ENCODE assay signal across 19 mouse cellular contexts in the genomic region with DNA sequence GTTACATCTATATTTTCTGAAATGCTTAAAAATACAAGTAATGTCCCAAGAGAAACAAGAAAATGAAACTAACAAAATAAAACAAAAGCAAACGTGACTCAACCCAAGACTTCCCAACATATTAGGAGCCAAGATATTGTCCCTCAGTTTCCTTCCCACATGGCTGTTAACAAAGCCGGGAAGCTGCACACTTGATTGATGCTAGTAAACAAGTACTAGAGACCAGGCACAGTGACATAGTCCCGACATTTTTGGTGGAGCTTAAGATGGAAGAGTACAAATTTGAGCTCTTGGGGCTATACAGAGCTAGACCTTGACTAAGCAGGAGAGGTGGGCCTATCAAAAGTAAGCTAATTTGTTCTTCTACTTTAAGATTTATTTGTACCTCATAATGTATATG. TPM values are rescaled to one million over a fixed set of nuclear protein-coding genes. Genes with fewer than 3 reads are reported as not detected.
DNase-seq lines count a peak whose midpoint lies in the region; TF ChIP-seq lines count a peak whose summit lies in the region.
"Had no signal": no experiment of that assay in that cellular context is flagged by ENCODE, and none has a peak within 500 bp of the region (broad histone marks: within the 10 kb centered on the region; RNA-seq: fewer than 3 reads in every experiment).

No protein-coding gene starts in this region.

- TF ChIP-seq CTCF in kidney, adult 2 months (conservative IDR thresholded peaks at IDR 0.05; ENCODE audit: insufficient read depth, insufficient read length, low read depth, low read length), result no peak
- no peak for TF ChIP-seq CTCF in layer of hippocampus, adult 2 months (conservative IDR thresholded peaks at IDR 0.05)

- no peak for TF ChIP-seq POLR2A in kidney, adult 2 months (IDR thresholded peaks at IDR 0.05; ENCODE audit: low read depth, low read length)

- peak; percentile 58 for DNase-seq in heart, adult 8-10 months (ENCODE audit: low spot score)
- DNase-seq in heart, embryonic 10.5 days (ENCODE audit: low spot score), result no peak
- DNase-seq in kidney, adult 2 months, result peak; percentile 57
- no peak for DNase-seq in kidney, postnatal 10 days
- DNase-seq in layer of hippocampus, adult 2 months (ENCODE audit: low spot score in 2 of 2), result no peak
- DNase-seq in layer of hippocampus, adult 11-12 months (ENCODE audit: low spot score), result no peak
- DNase-seq in B cell, adult 2 months, result no peak
- DNase-seq: adrenal gland, adult 8-10 months; adrenal gland, postnatal 36 days; cerebellum, adult 11 months; cerebellum, adult 8-10 months; cerebellum, postnatal 14 days; embryo, embryonic 11 days had no signal

- no peak overlapping the region for H3K27ac ChIP-seq in heart, embryonic 10.5 days
- peak overlapping the region; percentile 77; the same call in 1 of the 2 replicates for H3K27ac ChIP-seq in kidney, adult 2 months (ENCODE audit: insufficient read depth, low read depth, low read length)
- peak overlapping the region; percentile 15; the same call in 1 of the 2 replicates for H3K27ac ChIP-seq in layer of hippocampus, adult 2 months
- H3K27ac ChIP-seq: embryonic facial prominence, embryonic 15.5 days; forebrain, embryonic 10.5 days; hindbrain, embryonic 12.5 days had no signal

- H3K9me3 ChIP-seq in heart, embryonic 10.5 days, result no peaks in the 10 kb centered on the region
- H3K9me3 ChIP-seq: embryonic facial prominence, embryonic 15.5 days; forebrain, embryonic 10.5 days; G1E; heart, embryonic 12.5 days; hindbrain, embryonic 12.5 days had no signal

- H3K4me1 ChIP-seq in heart, embryonic 10.5 days, result no peaks in the 10 kb centered on the region; the same call in 1 of the 2 replicates
- no peaks in the 10 kb centered on the region for H3K4me1 ChIP-seq in kidney, adult 2 months (ENCODE audit: control insufficient read depth, insufficient read depth, low read length)
- H3K4me1 ChIP-seq: embryonic facial prominence, embryonic 15.5 days; forebrain, embryonic 10.5 days; hindbrain, embryonic 12.5 days had no signal

- H3K4me3 ChIP-seq in heart, embryonic 10.5 days, result no peak overlapping the region
- H3K4me3 ChIP-seq in kidney, adult 2 months (ENCODE audit: insufficient read depth, low read depth, low read length), result no peak overlapping the region
- no peak overlapping the region for H3K4me3 ChIP-seq in layer of hippocampus, adult 2 months
- H3K4me3 ChIP-seq: embryonic facial prominence, embryonic 15.5 days; erythroblast, embryonic 14.5 days; forebrain, embryonic 10.5 days; heart, embryonic 12.5 days; hindbrain, embryonic 12.5 days had no signal

- no peaks in the 10 kb centered on the region for H3K27me3 ChIP-seq in heart, embryonic 10.5 days (ENCODE audit: insufficient read depth, poor library complexity, severe bottlenecking)
- H3K27me3 ChIP-seq in kidney, adult 2 months (replicated peaks; ENCODE audit: control insufficient read depth, insufficient read depth, low read length), result no peaks in the 10 kb centered on the region
- H3K27me3 ChIP-seq: embryonic facial prominence, embryonic 15.5 days; heart, embryonic 12.5 days; hindbrain, embryonic 12.5 days had no signal

- 0 out of 2 replicates have a peak, but pooled peaks cover 10% of the 10 kb centered on the region for H3K36me3 ChIP-seq in heart, embryonic 10.5 days
- no peaks in the 10 kb centered on the region for H3K36me3 ChIP-seq in kidney, adult 2 months (ENCODE audit: control insufficient read depth, insufficient read depth, low read length)
- H3K36me3 ChIP-seq: hindbrain, embryonic 12.5 days had no signal

- WGBS in heart, embryonic 10.5 days, result 88% methylated on average over 3 of the region's 3 CpGs
- 66% methylated on average over 3 of the region's 3 CpGs for WGBS in kidney, adult 2 months

RNA-seq across cellular contexts. Expression of a gene that starts 23.9 kb away (rescaled TPM):
- total RNA-seq in heart, adult 8-10 months (2022), result 10 to 100 TPM; 53.9 to 64.4 (median 58.9) TPM
- polyA plus RNA-seq in heart, embryonic 10.5 days (2016; fragmentation: Nextera tagmentation; extraction: Ambion mirVana), result 13.2 and 13.9 TPM in 2 replicates
- 20.2 and 24.3 TPM in 2 replicates for polyA plus RNA-seq in kidney, adult 2 months (2012; rRNA removed)
- 100 to 1,000 TPM; 127 to 135 TPM for total RNA-seq in layer of hippocampus, adult 2 months (2021)

RNA-seq across cellular contexts. Expression of a gene that starts 39.0 kb away (rescaled TPM):
- 10 to 100 TPM; 19.1 to 30.5 (median 25.2) TPM for total RNA-seq in heart, adult 8-10 months (2022)
- polyA plus RNA-seq in heart, embryonic 10.5 days (2016; fragmentation: Nextera tagmentation; extraction: Ambion mirVana), result 35.2 and 38.7 TPM in 2 replicates
- 11.3 and 15.1 TPM in 2 replicates for polyA plus RNA-seq in kidney, adult 2 months (2012; rRNA removed)
- 10 to 100 TPM; 65.2 to 72.3 TPM for total RNA-seq in layer of hippocampus, adult 2 months (2021)

Comparison
In these comparisons a context has a peak if more than half of its experiments do, and no peak if none do; other contexts are left out.
1. DNase-seq: peak in heart, adult 8-10 months (single experiment) and kidney, adult 2 months (single experiment); none in heart, embryonic 10.5 days (single experiment), kidney, postnatal 10 days (single experiment), layer of hippocampus, adult 2 months (0 of 2), layer of hippocampus, adult 11-12 months (single experiment) and B cell, adult 2 months (0 of 2).